Mouse (Mus musculus): ENCODE measurements around the gene Cd86. TPM values are rescaled to one million over a fixed set of nuclear protein-coding genes. Genes with fewer than 3 reads are reported as not detected.

Cd86 gene
- polyA plus RNA-seq, 1 experiment from 2014 or later, result 1.7 TPM

- H3K4me2 ChIP-seq (ENCODE audit: low read depth, low read length), result no peak overlapping the region
- no peak overlapping the region for H3K9ac ChIP-seq (ENCODE audit: low read length)
- H3K4me1 ChIP-seq (ENCODE audit: control insufficient read depth, insufficient read depth, low read length), result no peaks in the 10 kb centered on the region
- no peak for ATAC-seq (replicated peaks; ENCODE audit: extremely low read depth, insufficient read depth, low FRiP score)
- WGBS, result 72% methylated on average over 3 of the region's 3 CpGs
- H3K9me3 ChIP-seq (replicated peaks; ENCODE audit: control insufficient read depth, low read length), result no peaks in the 10 kb centered on the region
- H3K36me3 ChIP-seq (ENCODE audit: control insufficient read depth, insufficient read depth), result no peaks in the 10 kb centered on the region
- no peak overlapping the region for H3K27ac ChIP-seq (ENCODE audit: low read length)
- H3K27me3 ChIP-seq (ENCODE audit: control insufficient read depth, insufficient read depth, low read length), result no peaks in the 10 kb centered on the region
- H3K4me3 ChIP-seq (ENCODE audit: low read length), result no peak overlapping the region
Measured at GRCm38 (mm10) chr16:36670590-36670989, 4.7 kb upstream of the Cd86 start.

GRCm38 (mm10) chr16:36666448-36667017 is 652 bp upstream of the Cd86 start:
- ATAC-seq (replicated peaks; ENCODE audit: extremely low read depth, insufficient read depth, low FRiP score), result no peak
- Histone ChIP-seq H3K9ac (ENCODE audit: low read length) (no peak overlapping the region), H3K36me3 (ENCODE audit: control insufficient read depth, insufficient read depth) (no peaks in the 10 kb centered on the region), H3K4me2 (ENCODE audit: low read depth, low read length) (no peak overlapping the region), H3K27ac (ENCODE audit: low read length) (no peak overlapping the region), H3K27me3 (ENCODE audit: control insufficient read depth, insufficient read depth, low read length) (no peaks in the 10 kb centered on the region), H3K4me3 (ENCODE audit: low read length) (no peak overlapping the region), H3K4me1 (ENCODE audit: control insufficient read depth, insufficient read depth, low read length) (no peaks in the 10 kb centered on the region), H3K9me3 (replicated peaks; ENCODE audit: control insufficient read depth, low read length) (no peaks in the 10 kb centered on the region)
- 76% methylated on average over 10 of the region's 10 CpGs for WGBS

GRCm38 (mm10) chr16:36663484-36663883 is 2.4 kb downstream of the Cd86 start:
- 74% methylated on average over 5 of the region's 5 CpGs for WGBS
- Histone ChIP-seq H3K9ac (ENCODE audit: low read length) (no peak overlapping the region), H3K4me3 (ENCODE audit: low read length) (no peak overlapping the region), H3K4me2 (ENCODE audit: low read depth, low read length) (no peak overlapping the region), H3K27ac (ENCODE audit: low read length) (no peak overlapping the region), H3K36me3 (ENCODE audit: control insufficient read depth, insufficient read depth) (no peaks in the 10 kb centered on the region), H3K27me3 (ENCODE audit: control insufficient read depth, insufficient read depth, low read length) (no peaks in the 10 kb centered on the region), H3K9me3 (replicated peaks; ENCODE audit: control insufficient read depth, low read length) (no peaks in the 10 kb centered on the region), H3K4me1 (ENCODE audit: control insufficient read depth, insufficient read depth, low read length) (no peaks in the 10 kb centered on the region)
- no peak for ATAC-seq (replicated peaks; ENCODE audit: extremely low read depth, insufficient read depth, low FRiP score)

- Histone ChIP-seq H3K9me3 (replicated peaks; ENCODE audit: control insufficient read depth, low read length) (peaks cover 3% of the 10 kb centered on the region), H3K4me1 (ENCODE audit: control insufficient read depth, insufficient read depth, low read length) (no peaks in the 10 kb centered on the region), H3K9ac (ENCODE audit: low read length) (no peak overlapping the region), H3K27ac (ENCODE audit: low read length) (no peak overlapping the region), H3K36me3 (ENCODE audit: control insufficient read depth, insufficient read depth) (no peaks in the 10 kb centered on the region), H3K4me3 (ENCODE audit: low read length) (no peak overlapping the region), H3K27me3 (ENCODE audit: control insufficient read depth, insufficient read depth, low read length) (no peaks in the 10 kb centered on the region), H3K4me2 (ENCODE audit: low read depth, low read length) (no peak overlapping the region)
- WGBS, result 79% methylated on average over 10 of the region's 10 CpGs
- ATAC-seq (replicated peaks; ENCODE audit: extremely low read depth, insufficient read depth, low FRiP score), result no peak
Measured at GRCm38 (mm10) chr16:36661330-36661729, 4.6 kb downstream of the Cd86 start.

GRCm38 (mm10) chr16:36655910-36656309 is 10.0 kb downstream of the Cd86 start:
- no peak overlapping the region for H3K4me3 ChIP-seq (ENCODE audit: low read length)
- H3K36me3 ChIP-seq (ENCODE audit: control insufficient read depth, insufficient read depth), result no peaks in the 10 kb centered on the region
- peaks cover 3% of the 10 kb centered on the region for H3K9me3 ChIP-seq (replicated peaks; ENCODE audit: control insufficient read depth, low read length)
- H3K4me2 ChIP-seq (ENCODE audit: low read depth, low read length), result no peak overlapping the region
- no peak overlapping the region for H3K27ac ChIP-seq (ENCODE audit: low read length)
- ATAC-seq (replicated peaks; ENCODE audit: extremely low read depth, insufficient read depth, low FRiP score), result no peak
- H3K27me3 ChIP-seq (ENCODE audit: control insufficient read depth, insufficient read depth, low read length), result no peaks in the 10 kb centered on the region
- no peaks in the 10 kb centered on the region for H3K4me1 ChIP-seq (ENCODE audit: control insufficient read depth, insufficient read depth, low read length)
- WGBS, result 75% methylated on average over 4 of the region's 4 CpGs
- H3K9ac ChIP-seq (ENCODE audit: low read length), result no peak overlapping the region

- H3K4me1 ChIP-seq (ENCODE audit: control insufficient read depth, insufficient read depth, low read length), result no peaks in the 10 kb centered on the region
- peaks cover 3% of the 10 kb centered on the region for H3K9me3 ChIP-seq (replicated peaks; ENCODE audit: control insufficient read depth, low read length)
- H3K27ac ChIP-seq (ENCODE audit: low read length), result no peak overlapping the region
- H3K4me2 ChIP-seq (ENCODE audit: low read depth, low read length), result no peak overlapping the region
- 84% methylated on average over 1 of the region's 1 CpGs for WGBS
- H3K36me3 ChIP-seq (ENCODE audit: control insufficient read depth, insufficient read depth), result no peaks in the 10 kb centered on the region
- H3K4me3 ChIP-seq (ENCODE audit: low read length), result no peak overlapping the region
- H3K27me3 ChIP-seq (ENCODE audit: control insufficient read depth, insufficient read depth, low read length), result no peaks in the 10 kb centered on the region
- no peak for ATAC-seq (replicated peaks; ENCODE audit: extremely low read depth, insufficient read depth, low FRiP score)
- H3K9ac ChIP-seq (ENCODE audit: low read length), result no peak overlapping the region
Measured at GRCm38 (mm10) chr16:36655199-36655598, 10.7 kb downstream of the Cd86 start.

- no peak overlapping the region for H3K4me2 ChIP-seq (ENCODE audit: low read depth, low read length)
- no peak overlapping the region for H3K9ac ChIP-seq (ENCODE audit: low read length)
- H3K27me3 ChIP-seq (ENCODE audit: control insufficient read depth, insufficient read depth, low read length), result no peaks in the 10 kb centered on the region
- no peaks in the 10 kb centered on the region for H3K4me1 ChIP-seq (ENCODE audit: control insufficient read depth, insufficient read depth, low read length)
- H3K9me3 ChIP-seq (replicated peaks; ENCODE audit: control insufficient read depth, low read length), result no peaks in the 10 kb centered on the region
- 69% methylated on average over 6 of the region's 6 CpGs for WGBS
- no peak overlapping the region for H3K4me3 ChIP-seq (ENCODE audit: low read length)
- no peak overlapping the region for H3K27ac ChIP-seq (ENCODE audit: low read length)
- ATAC-seq (replicated peaks; ENCODE audit: extremely low read depth, insufficient read depth, low FRiP score), result no peak
- no peaks in the 10 kb centered on the region for H3K36me3 ChIP-seq (ENCODE audit: control insufficient read depth, insufficient read depth)
Measured at GRCm38 (mm10) chr16:36651174-36651766, 14.6 kb downstream of the Cd86 start.

- Histone ChIP-seq H3K4me2 (ENCODE audit: low read depth, low read length) (no peak overlapping the region), H3K4me1 (ENCODE audit: control insufficient read depth, insufficient read depth, low read length) (no peaks in the 10 kb centered on the region), H3K4me3 (ENCODE audit: low read length) (no peak overlapping the region), H3K27ac (ENCODE audit: low read length) (no peak overlapping the region), H3K36me3 (ENCODE audit: control insufficient read depth, insufficient read depth) (no peaks in the 10 kb centered on the region), H3K9ac (ENCODE audit: low read length) (no peak overlapping the region), H3K27me3 (ENCODE audit: control insufficient read depth, insufficient read depth, low read length) (no peaks in the 10 kb centered on the region), H3K9me3 (replicated peaks; ENCODE audit: control insufficient read depth, low read length) (no peaks in the 10 kb centered on the region)
- WGBS, result 81% methylated on average over 4 of the region's 4 CpGs
- no peak for ATAC-seq (replicated peaks; ENCODE audit: extremely low read depth, insufficient read depth, low FRiP score)
Measured at GRCm38 (mm10) chr16:36650511-36650910, 15.4 kb downstream of the Cd86 start.

- no peak overlapping the region for H3K4me2 ChIP-seq (ENCODE audit: low read depth, low read length)
- no peak for ATAC-seq (replicated peaks; ENCODE audit: extremely low read depth, insufficient read depth, low FRiP score)
- no peaks in the 10 kb centered on the region for H3K4me1 ChIP-seq (ENCODE audit: control insufficient read depth, insufficient read depth, low read length)
- H3K9ac ChIP-seq (ENCODE audit: low read length), result no peak overlapping the region
- 65% methylated on average over 3 of the region's 3 CpGs for WGBS
- no peaks in the 10 kb centered on the region for H3K27me3 ChIP-seq (ENCODE audit: control insufficient read depth, insufficient read depth, low read length)
- no peak overlapping the region for H3K27ac ChIP-seq (ENCODE audit: low read length)
- H3K4me3 ChIP-seq (ENCODE audit: low read length), result no peak overlapping the region
- H3K36me3 ChIP-seq (ENCODE audit: control insufficient read depth, insufficient read depth), result no peaks in the 10 kb centered on the region
- H3K9me3 ChIP-seq (replicated peaks; ENCODE audit: control insufficient read depth, low read length), result no peaks in the 10 kb centered on the region
Measured at GRCm38 (mm10) chr16:36649304-36649703, 16.6 kb downstream of the Cd86 start.
